Mouse (Mus musculus): ENCODE measurements around the gene Plekho2. TPM values are rescaled to one million over a fixed set of nuclear protein-coding genes. Genes with fewer than 3 reads are reported as not detected.

Gene Plekho2
- polyA plus RNA-seq, 1 experiment, result 15.3 TPM

GRCm38 (mm10) chr9:65549139-65549538 is 30.7 kb downstream of the Plekho2 start:
- TF ChIP-seq CTCF (IDR thresholded peaks at IDR 0.05; ENCODE audit: extremely low read depth, insufficient read depth, low read length) (no peak), POLR2A (IDR thresholded peaks at IDR 0.05; ENCODE audit: extremely low read depth, insufficient read depth, low read length) (no peak)
- no peaks in the 10 kb centered on the region for H3K4me1 ChIP-seq (ENCODE audit: control insufficient read depth, insufficient read depth, low read length)
- no peak overlapping the region for H3K4me3 ChIP-seq (ENCODE audit: insufficient read depth, low read length)
- no peak overlapping the region for H3K27ac ChIP-seq (ENCODE audit: insufficient read depth, low read length)

GRCm38 (mm10) chr9:65548311-65548710 is 31.5 kb downstream of the Plekho2 start:
- no peak overlapping the region for H3K27ac ChIP-seq (ENCODE audit: insufficient read depth, low read length)
- TF ChIP-seq POLR2A (IDR thresholded peaks at IDR 0.05; ENCODE audit: extremely low read depth, insufficient read depth, low read length) (no peak), CTCF (IDR thresholded peaks at IDR 0.05; ENCODE audit: extremely low read depth, insufficient read depth, low read length) (no peak)
- no peak overlapping the region for H3K4me3 ChIP-seq (ENCODE audit: insufficient read depth, low read length)
- no peaks in the 10 kb centered on the region for H3K4me1 ChIP-seq (ENCODE audit: control insufficient read depth, insufficient read depth, low read length)

- no peaks in the 10 kb centered on the region for H3K4me1 ChIP-seq (ENCODE audit: control insufficient read depth, insufficient read depth, low read length)
- no peak overlapping the region for H3K4me3 ChIP-seq (ENCODE audit: insufficient read depth, low read length)
- TF ChIP-seq POLR2A (IDR thresholded peaks at IDR 0.05; ENCODE audit: extremely low read depth, insufficient read depth, low read length) (no peak), CTCF (IDR thresholded peaks at IDR 0.05; ENCODE audit: extremely low read depth, insufficient read depth, low read length) (no peak)
- H3K27ac ChIP-seq (ENCODE audit: insufficient read depth, low read length), result no peak overlapping the region
Measured at GRCm38 (mm10) chr9:65547844-65548243, 32.0 kb downstream of the Plekho2 start.

- TF ChIP-seq POLR2A (IDR thresholded peaks at IDR 0.05; ENCODE audit: extremely low read depth, insufficient read depth, low read length) (no peak), CTCF (IDR thresholded peaks at IDR 0.05; ENCODE audit: extremely low read depth, insufficient read depth, low read length) (no peak)
- Histone ChIP-seq H3K4me1 (ENCODE audit: control insufficient read depth, insufficient read depth, low read length) (no peaks in the 10 kb centered on the region), H3K27ac (ENCODE audit: insufficient read depth, low read length) (no peak overlapping the region), H3K4me3 (ENCODE audit: insufficient read depth, low read length) (no peak overlapping the region)
Measured at GRCm38 (mm10) chr9:65547111-65547510, 32.7 kb downstream of the Plekho2 start.

DNA sequence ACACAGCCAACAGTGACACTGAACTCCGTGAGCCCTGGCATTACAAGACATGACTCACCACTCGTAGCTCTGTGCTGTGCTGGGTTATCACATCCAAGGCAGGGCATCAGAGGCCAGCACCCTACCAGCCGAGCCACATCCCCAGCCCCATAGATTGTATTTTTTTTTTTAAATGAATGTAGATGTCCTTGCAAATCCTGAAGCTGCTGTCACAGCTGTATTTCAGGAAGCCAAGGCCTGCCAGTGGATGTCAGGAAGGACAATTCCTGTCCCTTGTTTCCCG is 33.5 kb downstream of the Plekho2 start:
- no peak overlapping the region for H3K4me3 ChIP-seq (ENCODE audit: insufficient read depth, low read length)
- no peak overlapping the region for H3K27ac ChIP-seq (ENCODE audit: insufficient read depth, low read length)
- H3K4me1 ChIP-seq (ENCODE audit: control insufficient read depth, insufficient read depth, low read length), result 0 out of 2 replicates have a peak, but pooled peaks cover 2% of the 10 kb centered on the region
- TF ChIP-seq POLR2A (IDR thresholded peaks at IDR 0.05; ENCODE audit: extremely low read depth, insufficient read depth, low read length), result no peak
- no peak for TF ChIP-seq CTCF (IDR thresholded peaks at IDR 0.05; ENCODE audit: extremely low read depth, insufficient read depth, low read length)

- TF ChIP-seq POLR2A (IDR thresholded peaks at IDR 0.05; ENCODE audit: extremely low read depth, insufficient read depth, low read length) (no peak), CTCF (IDR thresholded peaks at IDR 0.05; ENCODE audit: extremely low read depth, insufficient read depth, low read length) (no peak)
- Histone ChIP-seq H3K4me3 (ENCODE audit: insufficient read depth, low read length) (no peak overlapping the region), H3K27ac (ENCODE audit: insufficient read depth, low read length) (no peak overlapping the region), H3K4me1 (ENCODE audit: control insufficient read depth, insufficient read depth, low read length) (0 out of 2 replicates have a peak, but pooled peaks cover 2% of the 10 kb centered on the region)
Measured at GRCm38 (mm10) chr9:65545635-65546412, 34.0 kb downstream of the Plekho2 start.

DNA sequence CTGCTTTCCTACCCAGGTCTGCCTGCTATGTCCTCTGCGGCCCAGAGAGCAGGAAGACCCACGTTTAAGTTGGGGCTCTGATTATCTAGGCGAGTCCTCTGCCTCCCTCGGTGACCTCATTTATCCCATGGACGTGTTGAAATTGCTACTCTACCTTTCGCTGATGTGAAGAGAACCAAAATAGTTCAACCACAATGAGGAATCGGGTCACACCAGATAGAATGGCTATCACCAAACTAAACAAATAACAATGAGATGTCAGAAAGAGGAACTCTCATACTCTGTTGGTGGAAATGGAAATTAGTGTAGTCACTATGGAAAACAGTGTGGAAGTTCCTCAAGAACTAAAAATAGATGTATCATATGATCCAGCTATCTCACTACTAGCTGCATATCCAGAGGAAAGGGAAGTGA is 37.7 kb downstream of the Plekho2 start:
- H3K4me3 ChIP-seq (ENCODE audit: insufficient read depth, low read length), result no peak overlapping the region
- no peak for TF ChIP-seq CTCF (IDR thresholded peaks at IDR 0.05; ENCODE audit: extremely low read depth, insufficient read depth, low read length)
- no peak overlapping the region for H3K27ac ChIP-seq (ENCODE audit: insufficient read depth, low read length)
- H3K4me1 ChIP-seq (ENCODE audit: control insufficient read depth, insufficient read depth, low read length), result 0 out of 2 replicates have a peak, but pooled peaks cover 2% of the 10 kb centered on the region

GRCm38 (mm10) chr9:65541126-65542068 is 38.4 kb downstream of the Plekho2 start:
- no peak overlapping the region for H3K27ac ChIP-seq (ENCODE audit: insufficient read depth, low read length)
- no peak overlapping the region for H3K4me3 ChIP-seq (ENCODE audit: insufficient read depth, low read length)
- 0 out of 2 replicates have a peak, but pooled peaks cover 2% of the 10 kb centered on the region for H3K4me1 ChIP-seq (ENCODE audit: control insufficient read depth, insufficient read depth, low read length)
- TF ChIP-seq CTCF (IDR thresholded peaks at IDR 0.05; ENCODE audit: extremely low read depth, insufficient read depth, low read length) (no peak), POLR2A (IDR thresholded peaks at IDR 0.05; ENCODE audit: extremely low read depth, insufficient read depth, low read length) (no peak)

DNA sequence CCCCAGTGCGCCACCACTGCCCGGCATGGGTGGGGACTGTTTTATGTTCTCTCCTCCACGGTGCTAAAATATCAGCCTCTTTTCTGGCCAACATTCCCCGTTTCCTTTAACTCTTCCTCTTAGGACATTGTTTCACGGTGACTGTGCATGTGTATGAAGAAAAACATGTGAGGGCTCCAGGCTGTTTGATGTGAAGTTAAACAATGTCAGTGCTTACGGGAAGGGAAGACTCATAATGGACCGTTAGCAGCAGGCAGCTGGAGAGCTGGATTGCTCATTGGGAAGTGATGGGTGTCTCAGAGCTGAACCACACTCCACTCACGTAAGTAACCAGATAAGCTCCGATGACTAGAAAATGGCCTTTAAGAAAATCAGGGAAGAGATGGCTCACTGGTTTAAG is 40.1 kb downstream of the Plekho2 start:
- no peak for TF ChIP-seq CTCF (IDR thresholded peaks at IDR 0.05; ENCODE audit: extremely low read depth, insufficient read depth, low read length)
- TF ChIP-seq POLR2A (IDR thresholded peaks at IDR 0.05; ENCODE audit: extremely low read depth, insufficient read depth, low read length), result no peak
- Histone ChIP-seq H3K4me1 (ENCODE audit: control insufficient read depth, insufficient read depth, low read length) (0 out of 2 replicates have a peak, but pooled peaks cover 2% of the 10 kb centered on the region), H3K4me3 (ENCODE audit: insufficient read depth, low read length) (no peak overlapping the region), H3K27ac (ENCODE audit: insufficient read depth, low read length) (no peak overlapping the region)
